Mouse (Mus musculus) MN1 (cell line): ENCODE results near the gene Ehd1.
A peak's percentile ranks its signal among the peaks of the same experiment; 100 is the strongest.

Source experiments
- DNase-seq: peaks from one replicate; pipeline ENCODE4 v3.0.0-alpha.2; 2016; ENCODE audit warnings: low spot score

Gene Ehd1

GRCm38 (mm10) chr19:6276426-6277421, at the start of gene Ehd1:
Gene Ehd1 (plus strand): TSS chr19:6276725.
- peak; percentile 99 for DNase-seq

- no peak for DNase-seq
Measured at GRCm38 (mm10) chr19:6226763-6227162, 49.8 kb upstream of the Ehd1 start.

GRCm38 (mm10) chr19:6227864-6228263, 48.7 kb upstream of the Ehd1 start:
- no peak for DNase-seq

- DNase-seq = no peak
Measured at GRCm38 (mm10) chr19:6230411-6230810, 46.1 kb upstream of the Ehd1 start.

GRCm38 (mm10) chr19:6231036-6231435, 45.5 kb upstream of the Ehd1 start:
- DNase-seq = no peak

GRCm38 (mm10) chr19:6233647-6234046, 42.9 kb upstream of the Ehd1 start:
- DNase-seq = no peak

- peak; percentile 54 for DNase-seq
Measured at GRCm38 (mm10) chr19:6234337-6235083, 42.0 kb upstream of the Ehd1 start.

- DNase-seq = peak; percentile 96
Measured at GRCm38 (mm10) chr19:6235084-6236052, 41.2 kb upstream of the Ehd1 start, which contains the start of gene Ppp2r5b. Gene Ppp2r5b (minus strand): TSS chr19:6235872.

GRCm38 (mm10) chr19:6236053-6236441, 40.5 kb upstream of the Ehd1 start:
- peak; percentile 94 for DNase-seq

- DNase-seq = no peak
Measured at GRCm38 (mm10) chr19:6236842-6237241, 39.7 kb upstream of the Ehd1 start.

GRCm38 (mm10) chr19:6238740-6239139, 37.8 kb upstream of the Ehd1 start:
- no peak for DNase-seq

GRCm38 (mm10) chr19:6240136-6240535, 36.4 kb upstream of the Ehd1 start:
- DNase-seq = no peak

- DNase-seq = no peak
Measured at GRCm38 (mm10) chr19:6240725-6241124, 35.8 kb upstream of the Ehd1 start.

GRCm38 (mm10) chr19:6241274-6242107, 35.0 kb upstream of the Ehd1 start, which contains the start of gene Atg2a:
Gene Atg2a (plus strand): TSS chr19:6241668.
- DNase-seq = peak; percentile 99

GRCm38 (mm10) chr19:6242281-6242680, 34.2 kb upstream of the Ehd1 start:
- peak; percentile 75 for DNase-seq

- DNase-seq = no peak
Measured at GRCm38 (mm10) chr19:6243226-6243625, 33.3 kb upstream of the Ehd1 start.

- DNase-seq = peak; percentile 48
Measured at GRCm38 (mm10) chr19:6245806-6246205, 30.7 kb upstream of the Ehd1 start.

- DNase-seq = no peak
Measured at GRCm38 (mm10) chr19:6247526-6248300, 28.8 kb upstream of the Ehd1 start.

GRCm38 (mm10) chr19:6253021-6253420, 23.5 kb upstream of the Ehd1 start:
- no peak for DNase-seq

- DNase-seq = no peak
Measured at GRCm38 (mm10) chr19:6260428-6260827, 16.1 kb upstream of the Ehd1 start.
